Mouse (Mus musculus): ENCODE results near the gene Grpr. TPM values are rescaled to one million over a fixed set of nuclear protein-coding genes. Genes with fewer than 3 reads are reported as not detected.

Gene Grpr
- total and polyA plus RNA-seq, 3 experiments, result not detected

- TF ChIP-seq MEF2A (IDR thresholded peaks at IDR 0.05; ENCODE audit: extremely low read depth, insufficient replicate concordance, low read depth, low read length, poor library complexity, severe bottlenecking), result no peak
- TF ChIP-seq POLR2A (IDR thresholded peaks at IDR 0.05; ENCODE audit: control insufficient read depth in 1 of 2, insufficient read depth in 1 of 2, low read depth in 1 of 2, low read length in 2 of 2, poor library complexity in 1 of 2), result no peak
- TF ChIP-seq RAD21 (IDR thresholded peaks at IDR 0.05; ENCODE audit: low read depth, low read length), result no peak
- TF ChIP-seq POLR2AphosphoS2 (IDR thresholded peaks at IDR 0.05; ENCODE audit: low read length), result no peak
- TF ChIP-seq MAFK (IDR thresholded peaks at IDR 0.05; ENCODE audit: borderline replicate concordance, low read depth, low read length), result no peak
- no peak for TF ChIP-seq ZNF384 (IDR thresholded peaks at IDR 0.05; ENCODE audit: low read depth, low read length)
- TF ChIP-seq TCF12 (IDR thresholded peaks at IDR 0.05; ENCODE audit: low read depth, low read length), result no peak
- no peak for TF ChIP-seq CTCF (IDR thresholded peaks at IDR 0.05 in 2 of 3, conservative IDR thresholded peaks at IDR 0.05 in 1 of 3; ENCODE audit: control insufficient read depth in 1 of 3, insufficient read depth in 1 of 3, low read depth in 2 of 3, low read length in 3 of 3, poor library complexity in 1 of 3, severe bottlenecking in 1 of 3)
- TF ChIP-seq NELFE (IDR thresholded peaks at IDR 0.05; ENCODE audit: low read depth, low read length), result no peak
- no peak for TF ChIP-seq MXI1 (IDR thresholded peaks at IDR 0.05; ENCODE audit: low read depth, low read length)
- no peak for TF ChIP-seq BHLHE40 (IDR thresholded peaks at IDR 0.05; ENCODE audit: borderline replicate concordance, low read depth, low read length)
- TF ChIP-seq SIN3A (IDR thresholded peaks at IDR 0.05; ENCODE audit: low read length), result no peak
- no peaks in the 10 kb centered on the region for H3K9me3 ChIP-seq (replicated peaks; ENCODE audit: insufficient read depth, low read length)
- H3K4me3 ChIP-seq (ENCODE audit: control insufficient read depth in 1 of 2, insufficient read depth in 1 of 2, low read depth in 2 of 2, low read length in 2 of 2), result no peak overlapping the region
- DNase-seq (ENCODE audit: low read depth, low spot score), result no peak
- no peak overlapping the region for H3K27ac ChIP-seq (ENCODE audit: control insufficient read depth, low read depth, low read length)
- H3K27me3 ChIP-seq (ENCODE audit: control insufficient read depth in 1 of 2, insufficient read depth in 2 of 2, low read length in 2 of 2), result no peaks in the 10 kb centered on the region
- H3K36me3 ChIP-seq (ENCODE audit: control insufficient read depth in 1 of 2, insufficient read depth in 2 of 2, low read length in 2 of 2), result no peaks in the 10 kb centered on the region
- no peaks in the 10 kb centered on the region for H3K79me2 ChIP-seq (ENCODE audit: control insufficient read depth, insufficient read depth, low read length, poor library complexity)
- H3K9ac ChIP-seq (ENCODE audit: control insufficient read depth, low read depth, low read length, poor library complexity, severe bottlenecking), result no peak overlapping the region
- H3K4me1 ChIP-seq (ENCODE audit: control insufficient read depth in 1 of 2, insufficient read depth in 2 of 2, low read length in 2 of 2), result no peaks in the 10 kb centered on the region
These were observed 47.4 kb downstream of the Grpr start for GRCm38 (mm10) chrX:163502088-163502487.

Other genes starting within 250 kb of the Grpr start
- not detected in 2 replicates for gene Rnf138rt1, start 211.7 kb upstream of the Grpr start, total RNA-seq (2012; rRNA removed)
- gene Rnf138rt1, start 211.7 kb upstream of the Grpr start, polyA plus RNA-seq (2012; ENCODE audit: insufficient read depth in 1 of 2, insufficient read length in 2 of 2, low read depth in 1 of 2, low replicate concordance in 2 of 2, missing spikeins in 1 of 2), result not detected